Mouse (Mus musculus) erythroblast, embryonic 14.5 days (primary cell): ENCODE results near the gene Bcdin3d.

Source experiments
- GATA1 ChIP-seq: IDR thresholded peaks from 2 replicates; pipeline ENCODE4 v1.6.1; 2012; ENCODE audit warnings: low read length, inconsistent platforms, mixed read lengths
- TAL1 ChIP-seq: IDR thresholded peaks from 3 replicates; pipeline ENCODE4 v1.6.1; 2012; ENCODE audit warnings: low read length, inconsistent platforms, mixed read lengths

- TF ChIP-seq TAL1 (no peak), GATA1 (no peak)
Measured at GRCm38 (mm10) chr15:99510621-99511020, 36.1 kb upstream of the Bcdin3d start.
